Mouse (Mus musculus) MEL (cell line): Measurements from ENCODE around the gene Smtn. TPM values are rescaled to one million over a fixed set of nuclear protein-coding genes. Genes with fewer than 3 reads are reported as not detected.

ENCODE experiments used
- DNase-seq: peaks from one replicate; pipeline ENCODE4 v3.0.0; 2011; ENCODE audit warnings: low read depth, low spot score
- H3K27ac ChIP-seq: 2 replicates; pipeline ENCODE4 v1.5.1; 2012; ENCODE audit warnings: low read depth, mild to moderate bottlenecking, control low read depth, low read length, moderate library complexity; ENCODE audit not compliant: control insufficient read depth
- H3K27me3 ChIP-seq, 2 experiments: fragments of 150-350 bp in 1 of 2; sonication (generic) in 1 of 2; 2 replicates each; pipeline ENCODE4 v1.6.1; 2012; ENCODE audit warnings: low read length in 2 of 2, mild to moderate bottlenecking in 2 of 2, improper control_type of control experiment in 1 of 2, moderate library complexity in 1 of 2; ENCODE audit not compliant: insufficient read depth in 2 of 2, control insufficient read depth in 1 of 2
- H3K36me3 ChIP-seq, 2 experiments: 2 replicates each; pipeline ENCODE4 v1.6.1; 2012 to 2014; ENCODE audit warnings: low read length in 2 of 2, improper control_type of control experiment in 1 of 2, inconsistent platforms in 1 of 2, mild to moderate bottlenecking in 1 of 2; ENCODE audit not compliant: insufficient read depth in 2 of 2, control insufficient read depth in 1 of 2
- H3K4me1 ChIP-seq, 2 experiments: fragments of 150-350 bp in 1 of 2; sonication (generic) in 1 of 2; 2 replicates each; pipeline ENCODE4 v1.6.1; 2012; ENCODE audit warnings: low read length in 2 of 2, improper control_type of control experiment in 1 of 2, mild to moderate bottlenecking in 1 of 2; ENCODE audit not compliant: insufficient read depth in 2 of 2, control insufficient read depth in 1 of 2
- H3K4me3 ChIP-seq, 2 experiments: fragments of 150-350 bp in 1 of 2; sonication (generic) in 1 of 2; 2 replicates each; pipeline ENCODE4 v1.5.1; 2012; ENCODE audit warnings: low read depth in 2 of 2, low read length in 2 of 2, mild to moderate bottlenecking in 2 of 2, moderate library complexity in 2 of 2, control low read depth in 1 of 2, improper control_type of control experiment in 1 of 2; ENCODE audit not compliant: control insufficient read depth in 1 of 2, insufficient read depth in 1 of 2
- H3K79me2 ChIP-seq: 2 replicates; pipeline ENCODE4 v1.6.1; 2012; ENCODE audit warnings: mild to moderate bottlenecking, low read length, moderate library complexity; ENCODE audit not compliant: control insufficient read depth, poor library complexity, insufficient read depth
- H3K9ac ChIP-seq: 2 replicates; pipeline ENCODE4 v1.6.1; 2012; ENCODE audit warnings: low read depth, mild to moderate bottlenecking, control low read depth, low read length, moderate library complexity; ENCODE audit not compliant: control insufficient read depth, poor library complexity, severe bottlenecking
- H3K9me3 ChIP-seq: fragments of 150-350 bp; sonication (generic); replicated peaks from 2 replicates; pipeline ENCODE4 v1.6.1; 2012; ENCODE audit warnings: mild to moderate bottlenecking, low read length, improper control_type of control experiment, moderate library complexity; ENCODE audit not compliant: insufficient read depth
- CHD1 ChIP-seq: IDR thresholded peaks from 2 replicates; pipeline ENCODE4 v1.6.1; 2012; ENCODE audit warnings: low read depth, mild to moderate bottlenecking, inconsistent platforms, low read length, improper control_type of control experiment
- CHD2 ChIP-seq: IDR thresholded peaks from 2 replicates; pipeline ENCODE4 v1.6.1; 2011; ENCODE audit warnings: low read length, improper control_type of control experiment
- ELF1 ChIP-seq: IDR thresholded peaks from 2 replicates; pipeline ENCODE4 v1.6.1; 2014; ENCODE audit warnings: low read depth, mild to moderate bottlenecking, inconsistent platforms, low read length, improper control_type of control experiment, moderate library complexity
- EP300 ChIP-seq, 2 experiments: IDR thresholded peaks; 2 replicates each; pipeline ENCODE4 v1.6.1; 2011; ENCODE audit warnings: improper control_type of control experiment in 2 of 2, low read length in 2 of 2, low read depth in 1 of 2, mild to moderate bottlenecking in 1 of 2
- GABPA ChIP-seq: IDR thresholded peaks from 2 replicates; pipeline ENCODE4 v1.6.1; 2012; ENCODE audit warnings: low read depth, mild to moderate bottlenecking, inconsistent platforms, low read length, improper control_type of control experiment, moderate library complexity
- KAT2A ChIP-seq: conservative IDR thresholded peaks from 2 replicates; pipeline ENCODE4 v1.6.1; 2012; ENCODE audit warnings: low read depth, low read length, improper control_type of control experiment, inconsistent platforms
- MAFK ChIP-seq: IDR thresholded peaks from 2 replicates; pipeline ENCODE4 v1.6.1; 2011; ENCODE audit warnings: low read depth, mild to moderate bottlenecking, low read length, improper control_type of control experiment, borderline replicate concordance
- MAX ChIP-seq: IDR thresholded peaks from 2 replicates; pipeline ENCODE4 v1.6.1; 2011; ENCODE audit warnings: low read length, improper control_type of control experiment
- MAZ ChIP-seq: IDR thresholded peaks from 2 replicates; pipeline ENCODE4 v1.6.1; 2012; ENCODE audit warnings: low read depth, mild to moderate bottlenecking, inconsistent platforms, low read length, improper control_type of control experiment
- MYC ChIP-seq: IDR thresholded peaks from 2 replicates; pipeline ENCODE4 v1.6.1; 2011; ENCODE audit warnings: low read depth, mild to moderate bottlenecking, low read length, improper control_type of control experiment, moderate library complexity
- SMC3 ChIP-seq: IDR thresholded peaks from 2 replicates; pipeline ENCODE4 v1.6.1; 2011; ENCODE audit warnings: low read depth, low read length, improper control_type of control experiment
- UBTF ChIP-seq: IDR thresholded peaks from 2 replicates; pipeline ENCODE4 v1.6.1; 2012; ENCODE audit warnings: low read depth, mild to moderate bottlenecking, inconsistent platforms, low read length, improper control_type of control experiment, moderate library complexity, borderline replicate concordance; ENCODE audit not compliant: insufficient read depth
- USF1 ChIP-seq: IDR thresholded peaks from 2 replicates; pipeline ENCODE4 v1.6.1; 2014; ENCODE audit warnings: low read depth, mild to moderate bottlenecking, inconsistent platforms, low read length, improper control_type of control experiment, moderate library complexity
- ZNF384 ChIP-seq: IDR thresholded peaks from 2 replicates; pipeline ENCODE4 v1.6.1; 2012; ENCODE audit warnings: low read depth, mild to moderate bottlenecking, inconsistent platforms, low read length, improper control_type of control experiment
- polyA plus RNA-seq, 2 experiments: library from polyadenylated mRNA; stranded (reverse) in 1 of 2; unstranded in 1 of 2; fragments of >175 nt in 1 of 2; fragments of >200 nt in 1 of 2; gene quantifications; 2 replicates each; pipeline versions ENCODE4 v1.2.1 to v1.2.4; 2012; ENCODE audit warnings: low replicate concordance in 2 of 2, low read depth in 1 of 2; ENCODE audit not compliant: insufficient read length in 2 of 2, insufficient read depth in 1 of 2, missing spikeins in 1 of 2
- total RNA-seq: library from RNA; depleted of rRNA; stranded (reverse); fragments of 300-350 nt; gene quantifications from 2 replicates; pipeline ENCODE4 v1.2.3, GENCODE M21; 2012

Smtn gene
- total and polyA plus RNA-seq, 3 experiments = 203 to 370 TPM; not detected in 1

- no peak overlapping the region for H3K4me3 ChIP-seq
- TF ChIP-seq UBTF (no peak), CHD2 (no peak), GABPA (no peak), MYC (no peak), ELF1 (no peak), MAFK (no peak), MAZ (no peak), EP300 (IDR thresholded peaks at IDR 0.05; ENCODE audit: low read depth in 1 of 2, low read length in 2 of 2) (no peak)
- TF ChIP-seq, all 39 proteins: peak for 0
- Histone ChIP-seq H3K4me1 (peaks cover 0 to 7% of the 10 kb centered on the region in 2 experiments; a peak in 2 of 4 replicates), H3K36me3 (no peaks in the 10 kb centered on the region), H3K9me3 (no peaks in the 10 kb centered on the region), H3K27me3 (no peaks in the 10 kb centered on the region; a peak in 1 of 4 replicates), H3K27ac (no peak overlapping the region), H3K79me2 (no peaks in the 10 kb centered on the region), H3K9ac (no peak overlapping the region)
- no peak for DNase-seq
These were observed 37.8 kb downstream of the Smtn start for GRCm38 (mm10) chr11:3502459-3503072.

GRCm38 (mm10) chr11:3502057-3502456 is 38.4 kb downstream of the Smtn start:
- no peaks in the 10 kb centered on the region; a peak in 1 of 4 replicates for H3K27me3 ChIP-seq
- no peaks in the 10 kb centered on the region for H3K9me3 ChIP-seq
- H3K9ac ChIP-seq = no peak overlapping the region
- H3K79me2 ChIP-seq = no peaks in the 10 kb centered on the region
- no peaks in the 10 kb centered on the region for H3K36me3 ChIP-seq
- DNase-seq = no peak
- no peak overlapping the region for H3K4me3 ChIP-seq
- H3K4me1 ChIP-seq = peaks cover 0 to 7% of the 10 kb centered on the region in 2 experiments; a peak in 2 of 4 replicates
- TF ChIP-seq MAX = no peak
- no peak for TF ChIP-seq USF1
- no peak for TF ChIP-seq KAT2A
- no peak for TF ChIP-seq CHD1
- no peak overlapping the region for H3K27ac ChIP-seq

- H3K79me2 ChIP-seq = no peaks in the 10 kb centered on the region
- no peak overlapping the region for H3K4me3 ChIP-seq
- DNase-seq = no peak
- no peak overlapping the region for H3K27ac ChIP-seq
- no peaks in the 10 kb centered on the region for H3K36me3 ChIP-seq
- no peaks in the 10 kb centered on the region for H3K4me1 ChIP-seq
- no peaks in the 10 kb centered on the region for H3K27me3 ChIP-seq
- TF ChIP-seq ZNF384 (peak; percentile 75), SMC3 (no peak)
- H3K9me3 ChIP-seq = no peaks in the 10 kb centered on the region
- H3K9ac ChIP-seq = no peak overlapping the region
These were observed 43.1 kb downstream of the Smtn start for GRCm38 (mm10) chr11:3497296-3497695.
